27 mouse cellular contexts compared by ENCODE assay signal in genomic region chr6:76628379-76628778, GRCm38 (mm10).
"Had no signal": no experiment of that assay in that cellular context is flagged by ENCODE, and none has a peak within 500 bp of the region (broad histone marks: within the 10 kb centered on the region; RNA-seq: fewer than 3 reads in every experiment).

No protein-coding gene starts in this region.

- H3K9me3 ChIP-seq: embryonic facial prominence, embryonic 10.5 days; embryonic facial prominence, embryonic 12.5 days; embryonic facial prominence, embryonic 13.5 days; embryonic facial prominence, embryonic 15.5 days; forebrain, embryonic 10.5 days; forebrain, embryonic 12.5 days; forebrain, embryonic 13.5 days; forebrain, embryonic 15.5 days; heart, embryonic 10.5 days had no signal

- H3K4me2 ChIP-seq: embryonic facial prominence, embryonic 12.5 days; embryonic facial prominence, embryonic 13.5 days; embryonic facial prominence, embryonic 15.5 days; forebrain, embryonic 12.5 days; forebrain, embryonic 13.5 days; forebrain, embryonic 15.5 days had no signal

- H3K4me3 ChIP-seq: embryonic facial prominence, embryonic 10.5 days; embryonic facial prominence, embryonic 12.5 days; embryonic facial prominence, embryonic 13.5 days; embryonic facial prominence, embryonic 15.5 days; erythroblast, embryonic 14.5 days; forebrain, embryonic 10.5 days; forebrain, embryonic 12.5 days; forebrain, embryonic 13.5 days; forebrain, embryonic 15.5 days; gastrocnemius, adult 2 months; heart, adult 2 months; heart, embryonic 10.5 days had no signal

- H3K4me1 ChIP-seq: embryonic facial prominence, embryonic 10.5 days; embryonic facial prominence, embryonic 12.5 days; embryonic facial prominence, embryonic 13.5 days; embryonic facial prominence, embryonic 15.5 days; forebrain, embryonic 10.5 days; forebrain, embryonic 12.5 days; forebrain, embryonic 13.5 days; forebrain, embryonic 15.5 days; heart, embryonic 10.5 days had no signal

- ATAC-seq: forebrain, embryonic 13.5 days; forebrain, embryonic 14.5 days; forebrain, embryonic 15.5 days; forebrain, embryonic 16.5 days; forebrain, postnatal 0 days had no signal

- DNase-seq: cerebellum, adult 9-11 months; cerebellum, postnatal 10 days; cerebellum, postnatal 14 days; cerebellum, postnatal 25 days; cerebellum, postnatal 36 days; embryo, embryonic 11 days; forebrain, postnatal 0 days; gastrocnemius, adult 2 months; gastrocnemius, postnatal 10 days; gastrocnemius, postnatal 14 days; gastrocnemius, postnatal 25 days; gastrocnemius, postnatal 36 days; heart, adult 11 months; heart, adult 18-20 months; heart, adult 2 months had no signal

- H3K36me3 ChIP-seq: embryonic facial prominence, embryonic 10.5 days; embryonic facial prominence, embryonic 12.5 days; embryonic facial prominence, embryonic 13.5 days; embryonic facial prominence, embryonic 15.5 days; forebrain, embryonic 10.5 days; forebrain, embryonic 12.5 days; forebrain, embryonic 15.5 days; heart, embryonic 10.5 days had no signal

- H3K27ac ChIP-seq: embryonic facial prominence, embryonic 10.5 days; embryonic facial prominence, embryonic 12.5 days; embryonic facial prominence, embryonic 13.5 days; embryonic facial prominence, embryonic 15.5 days; forebrain, embryonic 10.5 days; forebrain, embryonic 12.5 days; forebrain, embryonic 13.5 days; forebrain, embryonic 15.5 days; gastrocnemius, adult 2 months; heart, adult 2 months; heart, embryonic 10.5 days had no signal

- H3K27me3 ChIP-seq: embryonic facial prominence, embryonic 12.5 days; embryonic facial prominence, embryonic 13.5 days; embryonic facial prominence, embryonic 15.5 days; forebrain, embryonic 12.5 days; forebrain, embryonic 13.5 days; forebrain, embryonic 15.5 days had no signal

- H3K9ac ChIP-seq: embryonic facial prominence, embryonic 12.5 days; embryonic facial prominence, embryonic 13.5 days; embryonic facial prominence, embryonic 15.5 days; forebrain, embryonic 12.5 days; forebrain, embryonic 13.5 days; forebrain, embryonic 15.5 days; forebrain, postnatal 0 days had no signal
